Mouse (Mus musculus) brain, embryonic 14.5 days (tissue): ENCODE measurements at regions not wholly inside any gene's neighbourhood (a gene's known extent, or its start where the extent isn't known, plus 50 kb on each side); places are given as distances from the start of the nearest gene placed in this dataset.

Source experiments
- DNase-seq: peaks from one replicate; pipeline ENCODE4 v3.0.0-alpha.2; 2011; ENCODE audit warnings: low read depth
- CTCF ChIP-seq: fragments of 200-500 bp; IDR thresholded peaks from 2 replicates; pipeline ENCODE4 v1.5.1; 2012; ENCODE audit warnings: inconsistent platforms, mild to moderate bottlenecking, moderate library complexity, borderline replicate concordance; ENCODE audit not compliant: insufficient read depth, insufficient read length; ENCODE audit errors: extremely low read depth
- POLR2A ChIP-seq: fragments of 200-500 bp; IDR thresholded peaks from 2 replicates; pipeline ENCODE4 v1.6.1; 2012; ENCODE audit warnings: mild to moderate bottlenecking, inconsistent platforms, borderline replicate concordance; ENCODE audit not compliant: poor library complexity, insufficient read depth, insufficient read length, severe bottlenecking; ENCODE audit errors: extremely low read depth

DNA sequence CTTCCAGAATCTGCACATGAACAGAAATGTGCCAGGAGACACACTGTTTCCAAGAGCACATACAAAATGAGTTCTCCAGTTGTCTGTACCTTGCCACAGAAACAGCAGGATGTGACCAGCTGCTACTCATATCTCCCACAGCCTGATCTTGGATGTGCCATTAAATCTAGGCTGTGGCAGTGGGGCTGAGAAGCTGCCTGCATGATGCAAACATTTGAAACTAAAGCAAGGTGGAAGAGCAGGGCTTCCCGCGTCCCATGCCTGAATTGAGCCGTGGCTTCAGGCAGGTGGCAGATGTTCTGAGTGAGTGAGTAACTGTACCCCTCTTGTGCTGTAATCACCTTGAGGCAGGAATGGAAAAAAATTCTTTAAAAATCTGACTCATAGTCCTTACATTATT lies 1967.7 kb downstream of the Pcdh19 start:
- peak; percentile 0 for DNase-seq
- TF ChIP-seq CTCF: no peak
- TF ChIP-seq POLR2A: no peak
